Mouse (Mus musculus) kidney, embryonic 16.5 days (tissue): ENCODE data around the gene Ddx5. TPM values are rescaled to one million over a fixed set of nuclear protein-coding genes. Genes with fewer than 3 reads are reported as not detected.
A peak's percentile ranks its signal among the peaks of the same experiment; 100 is the strongest.

Experiments
- ATAC-seq: fragments of 200-750 bp; cut with Nextera tagmentation; 2 replicates; pipeline ENCODE4 v1.8.0; 2017; ENCODE audit warnings: moderate TSS enrichment; ENCODE audit not compliant: low FRiP score, low TSS enrichment
- H3K27ac ChIP-seq: fragments of 300-500 bp; sonication (generic); 2 replicates; pipeline ENCODE4 v1.5.1; 2014; ENCODE audit warnings: low read length
- H3K27me3 ChIP-seq: fragments of 300-500 bp; sonication (generic); 2 replicates; pipeline ENCODE4 v1.6.1; 2014; ENCODE audit warnings: low read length, control low read depth, mixed read lengths; ENCODE audit not compliant: insufficient read depth
- H3K36me3 ChIP-seq: fragments of 300-500 bp; sonication (generic); 2 replicates; pipeline ENCODE4 v1.6.1; 2014; ENCODE audit warnings: low read length, control low read depth, mixed read lengths; ENCODE audit not compliant: insufficient read depth
- H3K4me1 ChIP-seq: fragments of 300-500 bp; sonication (generic); 2 replicates; pipeline ENCODE4 v1.6.1; 2014; ENCODE audit warnings: low read length, control low read depth, mixed read lengths; ENCODE audit not compliant: insufficient read depth
- H3K4me2 ChIP-seq: fragments of 300-500 bp; sonication (generic); replicated peaks from 2 replicates; pipeline ENCODE4 v1.6.1; 2014; ENCODE audit warnings: low read depth, low read length
- H3K4me3 ChIP-seq: fragments of 300-500 bp; sonication (generic); 2 replicates; pipeline ENCODE4 v1.5.1; 2014; ENCODE audit warnings: mild to moderate bottlenecking, low read length
- H3K9ac ChIP-seq: fragments of 300-500 bp; sonication (generic); replicated peaks from 2 replicates; pipeline ENCODE4 v1.6.1; 2014; ENCODE audit warnings: low read length
- H3K9me3 ChIP-seq: fragments of 300-500 bp; sonication (generic); 2 replicates; pipeline ENCODE4 v1.6.1; 2016; ENCODE audit warnings: low read length, control low read depth
- whole genome bisulfite sequencing: fragments of 180-500 bp; shearing (Covaris S2); extraction: QIAGEN DNeasy Blood & Tissue Kit; methylation state at CpG from one replicate; pipeline ENCODE4 v1.1.7; 2014; 5-methylcytosine and 5-hydroxymethylcytosine counted together
- polyA plus RNA-seq: library from polyadenylated mRNA; unstranded; fragments of >200 nt; fragmentation: Nextera tagmentation; extraction: Ambion mirVana; gene quantifications from 2 replicates; pipeline ENCODE4 v1.2.1, GENCODE M21; 2015

Gene Ddx5
- polyA plus RNA-seq, 1 experiment from 2014 or later: 369 TPM

DNA sequence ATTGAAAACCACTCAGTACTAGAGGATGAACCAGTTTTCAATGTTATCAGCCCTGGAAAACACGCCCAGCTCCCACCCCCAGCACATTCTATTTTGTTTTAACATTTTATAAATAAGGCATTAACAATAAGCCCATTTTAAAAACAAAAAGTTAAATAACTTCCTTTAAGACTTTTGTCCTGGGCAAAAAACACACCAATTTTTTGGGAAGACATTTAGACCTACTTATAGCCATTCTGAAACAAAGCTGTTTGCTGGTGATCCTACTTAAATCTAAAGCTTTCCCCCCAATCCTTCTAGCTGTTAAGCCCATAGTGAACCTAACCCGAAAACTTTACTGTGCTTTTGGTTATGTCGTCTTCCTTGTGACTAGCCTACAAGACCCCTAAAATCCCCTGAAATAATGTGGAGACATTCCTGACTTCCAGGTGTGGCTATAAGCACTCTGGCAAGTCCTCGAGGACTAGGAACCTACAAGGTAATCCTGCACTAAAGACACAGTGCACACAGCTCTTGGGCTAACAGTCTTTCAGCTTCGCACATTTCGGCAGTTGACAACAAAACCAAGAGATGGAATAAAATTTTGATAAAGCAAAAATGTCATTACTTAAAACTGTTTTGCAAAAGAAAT lies 8.3 kb downstream of the Ddx5 start:
- peaks cover 16% of the 10 kb centered on the region for H3K4me1 ChIP-seq
- no peak overlapping the region for H3K4me3 ChIP-seq
- H3K36me3 ChIP-seq: peaks cover 51% of the 10 kb centered on the region
- no peak overlapping the region for H3K4me2 ChIP-seq
- 0 out of 2 replicates have a peak overlapping the region, but pooled peaks have one; percentile 46 for H3K27ac ChIP-seq
- 77% methylated on average over 6 of the region's 6 CpGs for WGBS
- H3K9me3 ChIP-seq: no peaks in the 10 kb centered on the region
- ATAC-seq: no peak
- H3K27me3 ChIP-seq: no peaks in the 10 kb centered on the region
- no peak overlapping the region for H3K9ac ChIP-seq

- no peak; the same call in 1 of the 2 replicates for ATAC-seq
- WGBS: 61% methylated on average over 4 of the region's 4 CpGs
- Histone ChIP-seq H3K27ac (peak overlapping the region; percentile 95), H3K9me3 (no peaks in the 10 kb centered on the region), H3K27me3 (no peaks in the 10 kb centered on the region), H3K36me3 (peaks cover 49% of the 10 kb centered on the region), H3K4me1 (peaks cover 11% of the 10 kb centered on the region; the same call in 1 of the 2 replicates), H3K4me3 (peak overlapping the region; percentile 61), H3K9ac (peak overlapping the region; percentile 80; the same call in 1 of the 2 replicates), H3K4me2 (peak overlapping the region; percentile 71)
Measured at GRCm38 (mm10) chr11:106780089-106780425, 8.9 kb downstream of the Ddx5 start.

DNA sequence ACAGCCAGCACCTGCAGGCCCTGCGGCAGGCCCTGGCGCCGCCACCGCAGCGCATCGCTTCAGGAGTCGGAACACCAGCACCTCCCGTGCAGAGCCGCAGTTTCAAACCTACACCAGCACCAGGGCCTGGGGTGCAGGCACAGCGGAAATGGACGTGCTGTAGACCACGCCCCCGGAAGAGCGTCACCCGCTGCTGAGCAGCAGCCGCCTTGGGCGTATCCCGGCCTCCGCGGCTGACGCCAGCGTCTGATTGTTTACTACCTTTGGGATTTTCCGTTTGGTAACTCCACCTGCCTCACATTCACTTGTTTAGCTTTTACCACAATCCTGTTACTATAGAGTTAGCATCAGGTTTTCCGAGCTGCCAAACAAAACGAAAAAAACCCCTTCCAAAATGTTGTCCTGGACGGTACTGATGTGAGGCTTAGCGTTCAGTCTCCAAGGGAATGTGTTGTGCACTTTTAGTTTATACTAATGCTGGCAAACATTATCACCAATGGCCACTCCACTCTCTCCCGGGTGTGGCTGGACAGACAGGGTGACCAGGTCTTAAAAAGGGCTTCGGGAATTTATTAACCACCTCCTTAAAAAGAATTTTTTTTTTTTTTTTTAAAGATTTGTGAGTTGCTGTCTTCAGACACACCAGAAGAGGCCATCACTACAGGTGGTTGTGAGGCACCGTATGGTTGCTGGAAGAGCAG lies 9.4 kb downstream of the Ddx5 start, which contains the start of gene Polg2:
Gene Polg2 (minus strand): TSS at position 150 of the 701 bp plus-strand sequence.
- WGBS: under 1% methylated on average over 30 of the region's 30 CpGs
- Histone ChIP-seq H3K4me2 (peak within 1 kb of the TSS; percentile 71), H3K4me1 (peaks cover 11% of the 10 kb centered on the region; the same call in 1 of the 2 replicates), H3K36me3 (peaks cover 50% of the 10 kb centered on the region), H3K27ac (peak within 1 kb of the TSS; percentile 95), H3K9me3 (no peaks in the 10 kb centered on the region), H3K27me3 (no peaks in the 10 kb centered on the region), H3K4me3 (peak within 1 kb of the TSS; percentile 61), H3K9ac (peak within 1 kb of the TSS; percentile 80)
- ATAC-seq: peak; percentile 99

DNA sequence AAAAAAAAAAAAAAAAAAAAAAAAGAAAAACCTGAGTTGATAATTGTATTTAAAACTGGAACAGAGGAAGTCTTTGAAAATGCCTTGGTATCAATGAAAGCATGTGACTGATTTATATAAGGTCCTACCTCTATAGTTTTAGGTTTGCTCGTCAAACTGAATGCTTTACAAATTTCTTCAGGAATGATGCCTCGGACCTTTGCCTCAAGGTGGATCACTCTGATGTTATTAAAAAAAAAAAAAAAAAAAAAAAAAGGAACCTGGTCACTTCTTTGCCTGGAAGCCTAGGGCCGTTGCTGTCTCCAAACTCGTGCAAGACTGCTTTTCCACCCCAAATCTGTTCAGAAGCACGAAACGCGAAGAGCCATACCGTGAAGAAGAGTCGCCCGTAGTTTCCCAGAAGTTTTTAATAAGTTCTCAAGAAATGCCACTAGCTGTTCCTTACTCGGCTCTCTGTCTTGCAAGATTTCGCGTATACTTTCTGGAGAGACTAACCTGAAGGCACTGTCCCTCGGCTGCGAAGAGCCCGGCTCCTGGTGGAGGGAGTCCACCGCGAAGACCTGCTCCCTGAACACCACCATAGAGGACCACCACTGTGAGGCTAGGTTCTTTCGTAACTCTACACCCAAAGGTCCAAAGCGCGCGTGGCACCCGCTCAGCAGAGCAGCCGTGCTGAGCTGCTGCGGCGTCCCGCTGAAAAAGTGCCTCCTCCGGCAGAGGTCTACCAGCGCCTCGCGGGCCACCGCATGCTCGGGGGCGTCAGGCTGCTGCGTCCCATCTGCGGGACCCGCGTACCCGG lies 10.2 kb downstream of the Ddx5 start:
- H3K27me3 ChIP-seq: no peaks in the 10 kb centered on the region
- peaks cover 53% of the 10 kb centered on the region for H3K36me3 ChIP-seq
- under 1% methylated on average over 39 of the region's 39 CpGs for WGBS
- peak; percentile 83 for ATAC-seq
- peak overlapping the region; percentile 80 for H3K9ac ChIP-seq
- peak overlapping the region; percentile 95 for H3K27ac ChIP-seq
- H3K4me2 ChIP-seq: peak overlapping the region; percentile 71
- H3K4me1 ChIP-seq: peaks cover 11% of the 10 kb centered on the region; the same call in 1 of the 2 replicates
- no peaks in the 10 kb centered on the region for H3K9me3 ChIP-seq
- H3K4me3 ChIP-seq: peak overlapping the region; percentile 61

DNA sequence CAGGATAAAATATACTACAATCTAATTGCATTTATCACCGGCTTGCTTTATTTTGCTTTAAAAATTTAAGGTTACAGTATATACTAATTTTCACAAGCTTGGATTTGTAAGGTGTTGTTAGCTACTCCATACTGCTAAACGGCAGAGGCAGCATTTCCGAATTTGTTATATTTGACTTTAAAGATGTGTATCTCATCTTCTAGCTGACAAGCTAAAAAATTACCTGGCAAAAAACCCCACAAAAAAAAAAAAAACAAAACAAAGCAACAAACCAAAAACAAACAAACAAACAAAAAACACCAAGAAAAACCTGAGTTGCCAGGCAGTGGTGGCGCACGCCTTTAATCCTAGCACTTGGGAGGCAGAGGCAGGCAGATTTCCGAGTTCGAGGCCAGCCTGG lies 10.9 kb downstream of the Ddx5 start:
- H3K4me2 ChIP-seq: peak overlapping the region; percentile 71
- no peaks in the 10 kb centered on the region for H3K27me3 ChIP-seq
- no peak for ATAC-seq
- H3K9me3 ChIP-seq: no peaks in the 10 kb centered on the region
- no peak overlapping the region for H3K27ac ChIP-seq
- no peak overlapping the region for H3K9ac ChIP-seq
- H3K4me3 ChIP-seq: 0 out of 2 replicates have a peak overlapping the region, but pooled peaks have one; percentile 61
- peaks cover 11% of the 10 kb centered on the region; the same call in 1 of the 2 replicates for H3K4me1 ChIP-seq
- 84% methylated on average over 7 of the region's 7 CpGs for WGBS
- H3K36me3 ChIP-seq: peaks cover 53% of the 10 kb centered on the region

- no peak overlapping the region for H3K4me2 ChIP-seq
- ATAC-seq: no peak
Measured at GRCm38 (mm10) chr11:106777395-106777794, 11.6 kb downstream of the Ddx5 start.

DNA sequence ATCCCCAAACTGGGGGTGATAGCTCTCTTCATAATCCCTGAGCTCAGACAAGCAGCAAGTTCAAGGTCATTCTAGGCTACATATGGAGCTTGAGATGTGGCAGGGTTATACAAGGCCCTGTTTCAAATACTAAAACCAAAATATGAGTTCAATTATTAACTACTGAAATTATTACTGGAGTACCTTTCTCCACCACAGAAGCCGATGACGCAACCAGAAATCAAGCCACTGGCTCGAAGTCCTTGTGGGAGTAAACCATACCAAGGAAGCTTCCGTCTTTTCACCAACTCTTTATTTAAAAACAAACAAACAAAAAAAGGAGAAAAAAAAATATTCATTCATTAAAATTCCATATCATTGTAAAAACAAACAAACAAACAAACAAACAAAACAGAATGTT lies 12.0 kb downstream of the Ddx5 start:
- Histone ChIP-seq H3K4me3 (no peak overlapping the region), H3K9ac (no peak overlapping the region), H3K9me3 (no peaks in the 10 kb centered on the region), H3K27ac (no peak overlapping the region), H3K27me3 (no peaks in the 10 kb centered on the region), H3K4me2 (no peak overlapping the region), H3K4me1 (peaks cover 11% of the 10 kb centered on the region; the same call in 1 of the 2 replicates), H3K36me3 (peaks cover 50% of the 10 kb centered on the region)
- WGBS: 84% methylated on average over 4 of the region's 4 CpGs
- no peak for ATAC-seq

More at GRCm38 (mm10) chr11:106777395-106777794, 11.6 kb downstream of the Ddx5 start:
- Histone ChIP-seq H3K9me3 (no peaks in the 10 kb centered on the region), H3K27ac (no peak overlapping the region), H3K27me3 (no peaks in the 10 kb centered on the region), H3K9ac (no peak overlapping the region), H3K4me1 (peaks cover 11% of the 10 kb centered on the region; the same call in 1 of the 2 replicates), H3K36me3 (peaks cover 50% of the 10 kb centered on the region), H3K4me3 (no peak overlapping the region)
- 86% methylated on average over 3 of the region's 3 CpGs for WGBS

DNA sequence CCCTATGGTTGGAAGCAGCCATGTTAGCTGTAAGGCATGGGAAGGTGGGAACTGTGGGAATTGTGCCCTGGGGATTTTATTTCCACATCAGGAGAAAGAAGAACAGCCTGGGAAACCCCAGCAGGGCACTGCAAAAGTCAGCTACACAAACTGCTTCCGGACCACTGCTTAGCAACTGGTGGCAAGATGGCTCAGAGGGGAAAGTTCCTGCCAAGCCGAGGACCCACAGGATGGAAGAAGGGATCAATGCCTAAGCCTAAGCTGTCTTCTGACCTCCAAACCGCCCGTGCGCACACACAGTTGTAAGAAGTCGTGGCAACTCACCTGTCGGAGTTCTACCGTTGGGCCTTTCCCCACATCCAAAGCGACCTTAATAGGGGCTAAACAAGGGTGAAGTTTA lies 15.9 kb downstream of the Ddx5 start:
- Histone ChIP-seq H3K4me3 (no peak overlapping the region), H3K4me2 (no peak overlapping the region), H3K36me3 (peaks cover 64% of the 10 kb centered on the region), H3K27me3 (no peaks in the 10 kb centered on the region), H3K9ac (no peak overlapping the region), H3K9me3 (no peaks in the 10 kb centered on the region; the same call in 1 of the 2 replicates), H3K4me1 (no peaks in the 10 kb centered on the region; the same call in 1 of the 2 replicates), H3K27ac (no peak overlapping the region)
- 93% methylated on average over 9 of the region's 9 CpGs for WGBS
- no peak for ATAC-seq

GRCm38 (mm10) chr11:106770195-106770974 lies 18.6 kb downstream of the Ddx5 start:
- peaks cover 83% of the 10 kb centered on the region for H3K36me3 ChIP-seq
- no peak overlapping the region for H3K4me2 ChIP-seq
- no peak for ATAC-seq
- no peaks in the 10 kb centered on the region for H3K27me3 ChIP-seq
- no peak overlapping the region for H3K9ac ChIP-seq
- 96% methylated on average over 9 of the region's 9 CpGs for WGBS
- no peak overlapping the region for H3K4me3 ChIP-seq
- no peaks in the 10 kb centered on the region for H3K4me1 ChIP-seq
- H3K9me3 ChIP-seq: peaks cover 5% of the 10 kb centered on the region; the same call in 1 of the 2 replicates
- no peak overlapping the region for H3K27ac ChIP-seq
